Comparison of ENCODE assay signal across 22 mouse cellular contexts in the genomic region with DNA sequence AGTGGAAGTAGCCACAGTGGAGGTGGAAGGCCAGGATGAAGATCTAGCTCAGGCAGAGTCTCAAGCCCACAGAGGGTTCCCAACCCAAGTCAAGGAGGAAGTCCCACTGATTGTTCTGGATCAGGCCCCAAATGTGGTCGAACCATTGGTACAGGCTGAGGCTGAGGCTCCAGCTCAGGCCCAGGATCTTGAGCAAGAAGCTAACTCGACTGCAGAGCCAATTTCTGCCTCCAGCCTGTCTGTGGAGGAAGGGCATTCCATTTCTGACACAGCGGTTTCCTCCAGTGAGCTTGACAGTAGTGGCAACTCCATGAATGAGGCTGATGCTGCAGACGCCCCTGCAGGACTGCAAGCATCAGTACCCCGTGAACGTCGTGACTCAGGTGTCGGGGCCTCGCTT.
DNase-seq lines count a peak whose midpoint lies in the region; ATAC-seq lines count a peak whose summit lies in the region.
"Had no signal": no experiment of that assay in that cellular context is flagged by ENCODE, and none has a peak within 500 bp of the region (broad histone marks: within the 10 kb centered on the region; RNA-seq: fewer than 3 reads in every experiment).

No protein-coding gene starts in this region.

- intact Hi-C loops in heart, postnatal 36 days (cut with DNase I), result no loop called here

- no peak overlapping the region for H3K4me3 ChIP-seq in heart, embryonic 11.5 days (ENCODE audit: low read depth, low read length)
- H3K4me3 ChIP-seq: embryonic facial prominence, embryonic 13.5 days; embryonic facial prominence, embryonic 15.5 days; erythroblast, embryonic 14.5 days; forebrain, embryonic 10.5 days; forebrain, embryonic 12.5 days had no signal

- DNase-seq in heart, adult 11 months, result peak; percentile 89
- DNase-seq in heart, postnatal 36 days, result no peak
- DNase-seq in cerebellum, adult 8-10 months, result no peak
- DNase-seq: adrenal gland, adult 2 months; adrenal gland, postnatal 10 days; adrenal gland, postnatal 25 days; cerebellum, adult 11-12 months; cerebellum, adult 2 months; cerebellum, adult 9-11 months; cerebellum, postnatal 14 days; cerebellum, postnatal 36 days; embryo, embryonic 11 days had no signal

- H3K4me2 ChIP-seq in heart, embryonic 11.5 days, result no peak overlapping the region
- H3K4me2 ChIP-seq: embryonic facial prominence, embryonic 13.5 days; embryonic facial prominence, embryonic 15.5 days; forebrain, embryonic 12.5 days had no signal

- WGBS in heart, embryonic 11.5 days (ENCODE audit: insufficient replicate concordance), result 79% methylated on average over 9 of the region's 9 CpGs

- H3K27ac ChIP-seq in heart, embryonic 11.5 days (ENCODE audit: low read depth, low read length), result no peak overlapping the region
- H3K27ac ChIP-seq: embryonic facial prominence, embryonic 13.5 days; embryonic facial prominence, embryonic 15.5 days; forebrain, embryonic 10.5 days; forebrain, embryonic 12.5 days had no signal

- no peaks in the 10 kb centered on the region for H3K9me3 ChIP-seq in heart, embryonic 11.5 days (replicated peaks; ENCODE audit: control insufficient read depth, low read length)
- H3K9me3 ChIP-seq: embryonic facial prominence, embryonic 13.5 days; embryonic facial prominence, embryonic 15.5 days; forebrain, embryonic 10.5 days; forebrain, embryonic 12.5 days had no signal

- H3K9ac ChIP-seq in heart, embryonic 11.5 days (ENCODE audit: low read depth, low read length), result no peak overlapping the region
- H3K9ac ChIP-seq: embryonic facial prominence, embryonic 13.5 days; embryonic facial prominence, embryonic 15.5 days; forebrain, embryonic 12.5 days had no signal

- ATAC-seq in granulocyte monocyte progenitor cell, adult 5-6 weeks (replicated peaks; ENCODE audit: poor library complexity, severe bottlenecking), result peak; percentile 41
- ATAC-seq in megakaryocyte progenitor cell, adult 5-6 weeks (replicated peaks; ENCODE audit: poor library complexity), result peak; percentile 37; the same call in 1 of the 2 replicates
- ATAC-seq in heart, embryonic 11.5 days (replicated peaks; ENCODE audit: insufficient number of reproducible peaks, low FRiP score, low TSS enrichment), result no peak
- ATAC-seq: forebrain, embryonic 14.5 days; forebrain, embryonic 16.5 days had no signal

- peaks cover 3% of the 10 kb centered on the region for H3K27me3 ChIP-seq in heart, embryonic 11.5 days (ENCODE audit: control insufficient read depth, insufficient read depth, low read length)
- H3K27me3 ChIP-seq: embryonic facial prominence, embryonic 15.5 days had no signal

- H3K4me1 ChIP-seq in heart, embryonic 11.5 days (ENCODE audit: control insufficient read depth, insufficient read depth, low read length), result no peaks in the 10 kb centered on the region
- H3K4me1 ChIP-seq: embryonic facial prominence, embryonic 13.5 days; embryonic facial prominence, embryonic 15.5 days; forebrain, embryonic 10.5 days; forebrain, embryonic 12.5 days had no signal

- peaks cover 2% of the 10 kb centered on the region for H3K36me3 ChIP-seq in heart, embryonic 11.5 days (ENCODE audit: control insufficient read depth, insufficient read depth, low read length)
- H3K36me3 ChIP-seq: embryonic facial prominence, embryonic 13.5 days; embryonic facial prominence, embryonic 15.5 days; forebrain, embryonic 10.5 days; forebrain, embryonic 12.5 days had no signal
